Mouse (Mus musculus) activated CD4-positive, CD25-positive, alpha-beta regulatory T cell, adult 9 weeks (primary cell): ENCODE results near the gene Stt3a. TPM values are rescaled to one million over a fixed set of nuclear protein-coding genes. Genes with fewer than 3 reads are reported as not detected.

Experiments used
- polyA plus RNA-seq: library from polyadenylated mRNA; unstranded; fragments of 100-300 nt; shearing (Covaris generic); gene quantifications from one replicate; pipeline ENCODE4 v1.2.1, GENCODE M21; 2017

Gene Stt3a
- polyA plus RNA-seq: 256 TPM

DNA sequence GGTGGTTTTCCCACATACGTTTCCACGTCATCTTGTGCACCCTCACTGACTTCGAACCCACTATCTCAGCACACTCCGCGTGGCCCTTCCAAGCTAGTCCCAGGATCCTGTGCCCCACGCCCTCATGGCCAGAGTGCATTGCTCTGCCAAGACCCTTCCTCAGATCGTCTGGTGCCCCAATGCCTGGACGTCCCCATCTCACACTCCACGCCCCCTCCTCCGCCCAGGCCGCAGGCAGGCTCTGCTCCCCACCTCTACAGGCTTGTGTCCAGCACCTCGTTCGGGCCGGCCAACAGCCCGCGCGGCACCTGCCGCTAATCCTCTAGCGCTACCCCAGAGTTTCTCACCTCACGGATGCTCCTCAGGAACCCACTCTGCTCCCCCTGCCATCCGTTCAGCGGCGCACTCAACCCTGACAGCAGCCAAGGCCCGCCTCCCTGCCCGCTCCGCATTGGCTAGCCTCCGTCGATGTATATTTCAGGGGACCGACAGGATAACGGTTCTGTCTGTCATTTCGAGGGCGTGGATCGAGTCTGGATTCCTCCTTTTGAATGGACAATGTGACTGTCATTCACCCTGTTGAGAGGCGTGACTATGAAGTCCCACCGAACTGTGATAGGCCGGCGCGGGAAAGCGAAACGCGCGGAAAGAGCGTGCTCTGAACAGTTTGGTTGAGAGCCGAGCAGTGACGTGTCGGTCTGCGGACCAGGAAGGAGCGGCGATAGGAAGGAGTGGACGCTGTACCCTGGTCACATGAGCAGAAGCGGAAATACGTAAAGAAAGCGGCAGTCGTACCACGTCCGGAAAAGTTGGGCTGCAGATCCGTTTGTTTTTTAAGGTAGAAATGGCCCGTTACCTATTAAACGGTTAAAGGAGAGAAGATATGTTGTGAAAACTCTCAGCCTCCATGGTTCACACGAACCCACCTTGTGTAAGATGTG, at the start of gene Stt3a:
Stt3a (minus strand) TSS at position 477 of the 941 bp plus-strand sequence.

DNA sequence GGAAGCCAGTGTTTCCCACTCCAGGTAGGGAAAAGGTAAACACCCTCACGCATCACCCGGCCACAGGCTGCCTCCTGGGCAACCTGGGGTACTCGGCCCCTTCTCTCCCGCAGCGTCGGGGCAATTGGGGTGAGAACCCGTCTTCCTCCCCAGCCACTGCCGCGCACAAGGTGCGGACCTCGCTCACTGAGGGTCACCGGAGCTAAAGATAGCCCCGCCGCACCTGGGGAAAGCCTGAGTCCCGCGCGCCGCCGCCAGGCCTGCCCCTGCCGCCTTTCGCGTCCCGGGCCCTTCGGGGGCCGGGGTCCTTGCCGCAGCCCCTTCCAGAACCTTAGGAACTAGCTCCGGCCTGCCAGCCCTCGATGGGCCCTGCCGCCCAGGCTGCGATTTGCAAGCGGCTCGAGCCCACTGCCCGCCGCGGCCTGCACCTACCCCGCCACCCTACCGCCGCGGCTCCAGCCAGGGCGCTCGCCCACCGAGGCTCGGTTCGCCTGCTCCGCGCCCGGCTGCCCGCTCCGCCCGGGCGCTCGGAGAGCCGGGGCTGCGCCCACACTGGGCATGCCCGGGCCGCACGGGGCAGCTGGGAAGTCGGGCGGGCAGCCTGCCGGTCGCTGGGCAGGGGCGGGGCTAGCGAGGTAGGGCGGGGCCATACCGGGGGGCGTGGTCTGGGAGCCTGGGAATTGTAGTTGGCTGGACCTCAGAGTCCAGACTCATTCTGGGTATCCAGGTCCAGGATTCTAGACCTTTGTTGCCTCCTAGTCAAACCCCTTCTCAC, 29.5 kb upstream of the Stt3a start, which contains the start of gene Ei24:
Ei24 (minus strand) TSS at position 613 of the 775 bp plus-strand sequence.

DNA sequence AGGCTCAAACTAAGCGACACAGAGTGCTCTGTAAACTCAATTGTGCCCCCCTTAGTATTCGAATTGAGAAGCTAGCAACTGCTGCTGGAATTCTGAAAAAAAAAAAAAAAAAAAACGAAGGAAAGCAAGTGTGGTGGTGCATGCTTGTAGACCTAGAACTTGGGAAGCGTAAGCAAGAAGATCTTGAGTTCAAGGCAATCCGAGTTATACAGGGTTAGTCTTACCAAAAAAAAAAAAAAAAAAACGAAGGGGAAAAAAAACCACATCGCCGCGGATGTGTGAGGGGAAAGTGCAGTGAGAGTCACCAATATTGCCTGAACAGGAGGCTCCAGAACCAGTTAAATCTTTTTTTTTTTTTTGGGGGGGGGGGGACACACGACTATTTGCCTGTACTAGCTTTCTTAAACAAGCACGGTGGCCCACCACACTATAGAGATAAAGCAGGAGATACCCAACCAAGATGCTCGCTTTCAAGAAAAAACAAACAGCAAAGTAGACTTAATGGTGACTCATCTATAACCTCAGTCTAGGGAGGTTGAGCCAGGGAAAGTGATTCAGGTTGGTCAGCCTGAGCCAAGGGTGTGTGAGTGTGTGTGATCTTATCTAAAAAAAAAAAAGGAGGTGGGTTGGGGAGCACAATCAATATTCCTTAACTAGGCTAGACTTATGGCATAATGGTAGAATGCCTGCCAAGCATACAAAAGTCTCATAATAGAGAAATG, 40.3 kb downstream of the Stt3a start, which contains the start of gene Chek1:
Chek1 (minus strand) TSS at position 32 of the 722 bp plus-strand sequence.

DNA sequence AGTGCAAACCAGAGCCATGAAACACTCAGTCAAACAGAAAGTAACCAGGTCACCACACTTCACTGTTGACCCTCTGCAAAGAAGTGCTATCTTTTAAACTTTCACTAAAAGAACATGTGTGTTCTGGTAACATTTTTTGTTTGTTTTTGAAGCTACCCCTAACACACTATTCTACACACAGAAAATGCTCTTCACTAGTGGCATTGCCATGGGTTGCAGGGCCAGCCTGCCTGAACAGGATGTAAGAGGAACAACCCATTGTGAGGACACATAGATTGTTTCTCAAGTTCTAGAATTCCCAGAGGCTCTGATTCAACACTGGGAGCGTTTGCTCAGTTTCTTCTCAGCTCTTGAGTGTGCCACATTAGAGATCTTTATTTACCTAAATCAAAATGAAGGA, 74.6 kb downstream of the Stt3a start, which contains the start of gene Acrv1:
Acrv1 (plus strand) TSS at position 301 of the 400 bp plus-strand sequence.

Other genes starting within 250 kb of the Stt3a start
- not detected for gene Gm5615, start 225.7 kb downstream of the Stt3a start, polyA plus RNA-seq
- not detected for gene Gm17689, start 185.0 kb downstream of the Stt3a start, polyA plus RNA-seq
- gene A630095E13Rik, start 124.3 kb downstream of the Stt3a start, polyA plus RNA-seq: not detected
- gene Acrv1, start 74.5 kb downstream of the Stt3a start, polyA plus RNA-seq: not detected
- 8.7 TPM for gene Chek1, start 40.6 kb downstream of the Stt3a start, polyA plus RNA-seq
- 17.6 TPM for gene Ei24, start 29.7 kb upstream of the Stt3a start, polyA plus RNA-seq
- not detected for gene Fez1, start 54.2 kb upstream of the Stt3a start, polyA plus RNA-seq